Mouse (Mus musculus) embryonic facial prominence, embryonic 11.5 days (tissue): ENCODE results near the gene Etv4. TPM values are rescaled to one million over a fixed set of nuclear protein-coding genes. Genes with fewer than 3 reads are reported as not detected.

Experiments used
- ATAC-seq: fragments of 200-750 bp; cut with Nextera tagmentation; replicated peaks from 2 replicates; pipeline ENCODE4 v1.8.0; 2017; ENCODE audit warnings: low read depth; ENCODE audit not compliant: insufficient number of reproducible peaks, low FRiP score, low TSS enrichment
- DNase-seq: peaks from one replicate; pipeline ENCODE4 v3.0.0-alpha.2; 2015; ENCODE audit warnings: low spot score
- H3K27ac ChIP-seq: fragments of 300-500 bp; sonication (generic); replicated peaks from 2 replicates; pipeline ENCODE4 v1.5.1; 2014; ENCODE audit warnings: mild to moderate bottlenecking, low read depth, low read length, control low read depth
- H3K27me3 ChIP-seq: fragments of 300-500 bp; sonication (generic); 2 replicates; pipeline ENCODE4 v1.6.1; 2014; ENCODE audit warnings: mild to moderate bottlenecking, low read length, moderate library complexity, mixed read lengths; ENCODE audit not compliant: control insufficient read depth, insufficient read depth
- H3K36me3 ChIP-seq: fragments of 300-500 bp; sonication (generic); replicated peaks from 2 replicates; pipeline ENCODE4 v1.6.1; 2014; ENCODE audit warnings: low read depth, mild to moderate bottlenecking, low read length, moderate library complexity, mixed read lengths; ENCODE audit not compliant: control insufficient read depth, insufficient read depth
- H3K4me1 ChIP-seq: fragments of 300-500 bp; sonication (generic); 2 replicates; pipeline ENCODE4 v1.6.1; 2014; ENCODE audit warnings: low read length, mixed read lengths; ENCODE audit not compliant: control insufficient read depth, insufficient read depth
- H3K4me2 ChIP-seq: fragments of 300-500 bp; sonication (generic); 2 replicates; pipeline ENCODE4 v1.6.1; 2014; ENCODE audit warnings: low read depth, mild to moderate bottlenecking, control low read depth, low read length, moderate library complexity
- H3K4me3 ChIP-seq: fragments of 300-500 bp; sonication (generic); 2 replicates; pipeline ENCODE4 v1.5.1; 2014; ENCODE audit warnings: low read depth, low read length, control low read depth
- H3K9ac ChIP-seq: fragments of 300-500 bp; sonication (generic); replicated peaks from 2 replicates; pipeline ENCODE4 v1.6.1; 2014; ENCODE audit warnings: mild to moderate bottlenecking, control low read depth, low read length
- H3K9me3 ChIP-seq: fragments of 300-500 bp; sonication (generic); replicated peaks from 2 replicates; pipeline ENCODE4 v1.6.1; 2016; ENCODE audit warnings: mild to moderate bottlenecking, low read length, inconsistent platforms, mixed read lengths; ENCODE audit not compliant: control insufficient read depth
- WGBS: fragments of 180-500 bp; shearing (Covaris S2); extraction: QIAGEN DNeasy Blood & Tissue Kit; methylation state at CpG from one replicate; pipeline ENCODE4 v1.1.7; 2014; 5-methylcytosine and 5-hydroxymethylcytosine counted together
- polyA plus RNA-seq: library from polyadenylated mRNA; unstranded; fragments of >200 nt; fragmentation: Nextera tagmentation; extraction: Ambion mirVana; gene quantifications from 2 replicates; pipeline ENCODE4 v1.2.1, GENCODE M21; 2014

Gene Etv4
- polyA plus RNA-seq, 1 experiment from 2014 or later, result 14.5 TPM

DNA sequence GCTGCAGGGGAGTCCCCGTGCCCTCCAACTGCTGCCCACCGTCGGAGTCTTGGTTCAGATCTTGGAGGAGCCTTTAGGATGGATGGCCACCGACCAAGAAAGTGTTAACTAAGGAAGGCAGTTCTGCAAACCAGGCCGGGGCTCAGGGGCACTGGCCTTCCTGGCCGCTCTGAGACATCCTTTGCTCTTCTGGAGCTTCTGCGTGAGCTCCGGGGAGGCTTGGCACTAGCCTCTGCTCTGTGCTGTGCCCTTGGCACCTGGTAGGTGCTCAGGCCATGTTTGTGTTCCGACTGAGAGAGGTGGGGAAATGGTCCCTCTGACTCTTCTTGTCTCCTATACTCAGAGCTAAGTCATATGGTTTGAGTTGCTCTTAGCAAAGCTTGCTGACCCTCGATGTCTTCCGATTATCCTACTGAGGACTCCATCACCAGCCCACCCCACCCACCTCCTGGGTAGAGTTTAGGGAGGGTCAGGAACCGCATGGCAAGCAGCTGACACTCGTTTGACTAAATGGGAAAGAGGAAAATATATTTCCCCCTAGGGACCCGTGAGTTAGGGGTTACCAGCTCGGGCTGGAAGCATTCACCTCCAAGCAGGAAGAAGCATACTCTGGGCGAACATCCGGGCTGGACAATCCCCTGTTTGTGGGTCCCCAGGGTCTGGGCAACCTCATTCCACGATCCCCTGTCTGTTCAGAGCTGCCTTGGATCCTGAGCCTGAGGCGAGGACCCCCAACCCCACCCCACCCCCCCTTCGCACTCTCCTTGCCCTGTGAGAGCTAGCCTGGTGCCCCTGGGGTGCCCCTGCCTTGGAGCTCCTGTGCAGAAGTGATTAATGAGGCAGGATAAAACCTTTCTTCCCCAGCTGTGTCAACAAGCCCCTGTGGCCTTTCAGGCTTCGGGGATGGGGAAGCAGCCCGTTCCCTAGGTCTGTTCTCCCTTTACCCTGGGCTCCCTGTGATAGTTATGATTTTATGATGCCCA is 30.2 kb upstream of the Etv4 start:
- Histone ChIP-seq H3K9me3 (no peaks in the 10 kb centered on the region), H3K9ac (peak overlapping the region; percentile 26; the same call in 1 of the 2 replicates), H3K4me2 (no peak overlapping the region), H3K4me1 (peaks cover 8% of the 10 kb centered on the region; the same call in 1 of the 2 replicates), H3K4me3 (no peak overlapping the region), H3K27ac (peak overlapping the region; percentile 54), H3K27me3 (no peaks in the 10 kb centered on the region), H3K36me3 (no peaks in the 10 kb centered on the region)
- WGBS, result 10% methylated on average over 22 of the region's 22 CpGs
- peak; percentile 65 for DNase-seq
- ATAC-seq, result peak; percentile 34; the same call in 1 of the 2 replicates

DNA sequence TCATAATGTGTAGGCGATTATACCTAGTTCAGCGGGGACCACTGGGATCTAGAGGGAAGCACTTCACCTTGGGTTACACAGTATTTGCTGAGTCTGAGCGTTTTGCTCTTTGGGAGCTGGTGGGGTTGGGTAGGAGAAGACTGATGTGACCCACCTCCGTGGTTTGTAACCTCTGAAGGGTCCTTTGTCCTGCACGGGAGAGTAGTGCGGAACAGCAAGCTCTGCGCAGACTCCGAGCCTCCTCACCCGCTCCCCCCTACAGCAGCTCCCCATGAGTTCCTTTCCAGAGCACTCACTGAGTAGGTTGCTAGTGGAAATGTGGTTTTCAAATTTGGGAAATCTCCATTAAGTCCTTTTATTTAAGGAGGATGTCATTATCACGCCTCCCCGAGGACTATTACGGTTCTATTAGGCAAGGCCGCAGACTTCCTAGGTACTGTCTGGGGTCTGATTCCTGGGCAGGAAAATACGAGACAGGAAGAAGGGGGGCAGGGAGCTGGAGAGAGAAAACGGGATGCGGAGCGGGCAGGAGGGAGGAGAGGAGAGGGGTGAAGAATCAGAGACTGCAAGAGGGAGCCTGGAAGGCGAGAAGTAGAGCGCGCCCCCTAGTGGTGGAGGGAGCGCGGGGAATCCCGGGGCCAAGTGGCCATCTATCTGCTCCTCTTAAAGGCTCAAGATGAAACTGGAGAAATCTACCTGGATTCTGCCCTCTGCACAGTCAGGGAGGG is 29.4 kb upstream of the Etv4 start:
- Histone ChIP-seq H3K9me3 (no peaks in the 10 kb centered on the region), H3K4me1 (peaks cover 8% of the 10 kb centered on the region; the same call in 1 of the 2 replicates), H3K4me3 (peak overlapping the region; percentile 8; the same call in 1 of the 2 replicates), H3K4me2 (peak overlapping the region; percentile 36), H3K27me3 (no peaks in the 10 kb centered on the region), H3K36me3 (no peaks in the 10 kb centered on the region), H3K9ac (peak overlapping the region; percentile 50), H3K27ac (peak overlapping the region; percentile 54)
- 5% methylated on average over 23 of the region's 23 CpGs for WGBS
- DNase-seq, result peak; percentile 94
- peak; percentile 78 for ATAC-seq

DNA sequence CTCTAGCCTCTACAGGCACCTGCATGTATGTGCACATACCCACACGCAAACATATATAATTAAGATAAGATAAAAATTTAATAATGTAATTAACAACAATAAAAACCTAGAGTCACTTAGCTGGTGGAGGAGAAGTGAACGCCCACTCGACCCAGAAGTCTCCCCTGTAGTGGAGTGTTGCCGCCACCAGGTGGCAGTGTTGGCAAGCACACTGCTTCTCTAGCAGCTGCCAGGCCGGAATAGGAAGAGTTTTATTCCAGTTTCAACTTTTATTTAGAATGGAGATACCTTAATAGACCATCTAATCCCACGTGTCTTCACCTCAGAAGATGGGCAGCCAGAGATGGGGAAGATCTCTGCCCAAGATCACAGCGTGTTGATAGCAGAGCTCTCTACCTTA is 28.1 kb upstream of the Etv4 start:
- DNase-seq (peak; percentile 80), ATAC-seq (no peak)
- WGBS, result under 1% methylated on average over 7 of the region's 7 CpGs
- H3K4me2 ChIP-seq, result no peak overlapping the region
- no peaks in the 10 kb centered on the region for H3K27me3 ChIP-seq
- H3K27ac ChIP-seq, result no peak overlapping the region
- no peak overlapping the region for H3K9ac ChIP-seq
- H3K4me1 ChIP-seq, result peaks cover 8% of the 10 kb centered on the region; the same call in 1 of the 2 replicates
- H3K4me3 ChIP-seq, result no peak overlapping the region
- H3K36me3 ChIP-seq, result no peaks in the 10 kb centered on the region
- no peaks in the 10 kb centered on the region for H3K9me3 ChIP-seq

DNA sequence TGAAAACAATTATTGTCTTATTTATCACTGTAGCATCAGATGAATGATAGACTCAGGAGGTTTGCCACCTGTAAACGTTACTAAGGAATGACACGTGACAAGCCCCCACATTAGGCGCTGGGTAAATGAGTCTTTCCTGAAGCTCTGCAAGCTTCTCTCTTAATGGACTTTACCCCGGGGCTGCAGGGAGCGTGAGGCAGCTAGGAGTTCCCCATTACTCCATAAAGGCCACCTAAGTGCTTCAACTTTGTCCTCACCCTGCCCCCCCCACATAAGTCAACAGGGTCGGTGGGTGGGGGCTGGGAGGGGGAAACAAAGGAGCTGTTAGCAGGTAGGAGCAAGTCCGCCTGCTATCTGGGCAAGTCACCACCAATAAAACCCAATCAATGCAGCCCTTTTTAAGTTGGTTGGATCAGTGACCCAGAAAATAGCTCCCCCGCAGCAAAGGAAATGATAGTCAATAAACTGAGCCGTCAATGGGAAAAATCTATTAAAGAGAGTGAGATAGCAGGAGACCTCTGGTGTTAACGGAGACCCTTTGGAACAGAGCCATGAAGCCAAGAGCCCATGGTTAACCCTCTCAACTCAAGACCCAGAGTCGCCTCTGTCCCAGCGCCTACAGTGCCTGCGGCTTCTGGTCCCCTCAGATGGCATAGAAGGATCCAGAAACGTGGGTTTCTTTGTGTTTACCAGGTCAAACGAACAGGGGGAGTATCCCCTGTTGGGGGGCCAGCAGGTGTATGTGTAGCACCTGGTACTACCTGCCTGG is 24.1 kb upstream of the Etv4 start:
- Histone ChIP-seq H3K4me3 (no peak overlapping the region), H3K4me2 (no peak overlapping the region), H3K9me3 (no peaks in the 10 kb centered on the region), H3K27ac (no peak overlapping the region), H3K27me3 (no peaks in the 10 kb centered on the region), H3K36me3 (no peaks in the 10 kb centered on the region), H3K4me1 (no peaks in the 10 kb centered on the region), H3K9ac (no peak overlapping the region)
- ATAC-seq (no peak), DNase-seq (no peak)
- 43% methylated on average over 15 of the region's 15 CpGs for WGBS

DNA sequence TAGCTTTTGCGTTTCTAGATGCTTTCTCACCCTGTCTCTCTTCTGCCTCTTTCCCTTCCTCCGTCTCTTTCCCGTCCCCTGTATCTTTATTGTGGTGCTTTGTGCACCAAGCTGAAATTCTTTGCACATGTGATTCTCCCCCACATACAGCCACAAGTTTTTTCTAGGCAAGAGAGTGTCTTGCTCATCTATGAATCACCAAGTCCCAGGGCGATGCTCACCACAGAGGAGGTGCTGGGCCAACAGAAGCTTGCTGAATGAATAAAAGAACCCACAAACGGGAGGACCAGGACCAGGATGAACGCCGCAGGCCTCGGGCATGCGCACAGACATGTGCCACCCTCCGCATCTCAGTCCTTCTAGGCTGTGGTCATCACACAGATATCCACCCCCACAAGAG is 22.1 kb upstream of the Etv4 start:
- DNase-seq, result no peak
- Histone ChIP-seq H3K9me3 (no peaks in the 10 kb centered on the region), H3K4me1 (no peaks in the 10 kb centered on the region), H3K27ac (no peak overlapping the region), H3K4me2 (no peak overlapping the region), H3K9ac (no peak overlapping the region), H3K36me3 (no peaks in the 10 kb centered on the region), H3K27me3 (no peaks in the 10 kb centered on the region), H3K4me3 (no peak overlapping the region)
- ATAC-seq, result no peak
- 83% methylated on average over 10 of the region's 10 CpGs for WGBS

DNA sequence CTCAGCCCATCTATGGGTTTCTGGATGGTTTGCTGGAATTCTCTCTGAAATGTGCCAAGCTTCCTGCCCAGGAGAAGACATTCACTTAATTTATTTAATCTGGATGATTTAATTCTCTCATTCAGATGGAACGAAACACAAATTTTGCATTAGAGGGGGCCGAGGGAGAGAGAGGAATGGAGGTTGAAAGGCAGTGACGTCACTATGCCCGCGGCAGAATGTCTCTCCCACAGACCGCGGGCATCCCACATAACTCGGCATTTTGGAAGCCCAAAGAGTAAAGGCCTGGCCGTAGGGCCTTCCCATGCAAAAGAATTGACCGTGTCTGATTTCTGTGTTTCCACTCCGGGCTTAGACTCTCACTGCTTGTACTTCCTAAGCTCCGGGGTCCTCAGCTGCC is 21.6 kb upstream of the Etv4 start:
- Histone ChIP-seq H3K36me3 (no peaks in the 10 kb centered on the region), H3K4me2 (no peak overlapping the region), H3K4me1 (no peaks in the 10 kb centered on the region; the same call in 1 of the 2 replicates), H3K9ac (no peak overlapping the region), H3K27ac (no peak overlapping the region), H3K4me3 (no peak overlapping the region), H3K9me3 (no peaks in the 10 kb centered on the region), H3K27me3 (no peaks in the 10 kb centered on the region)
- no peak for ATAC-seq
- WGBS, result 62% methylated on average over 12 of the region's 12 CpGs
- no peak for DNase-seq

DNA sequence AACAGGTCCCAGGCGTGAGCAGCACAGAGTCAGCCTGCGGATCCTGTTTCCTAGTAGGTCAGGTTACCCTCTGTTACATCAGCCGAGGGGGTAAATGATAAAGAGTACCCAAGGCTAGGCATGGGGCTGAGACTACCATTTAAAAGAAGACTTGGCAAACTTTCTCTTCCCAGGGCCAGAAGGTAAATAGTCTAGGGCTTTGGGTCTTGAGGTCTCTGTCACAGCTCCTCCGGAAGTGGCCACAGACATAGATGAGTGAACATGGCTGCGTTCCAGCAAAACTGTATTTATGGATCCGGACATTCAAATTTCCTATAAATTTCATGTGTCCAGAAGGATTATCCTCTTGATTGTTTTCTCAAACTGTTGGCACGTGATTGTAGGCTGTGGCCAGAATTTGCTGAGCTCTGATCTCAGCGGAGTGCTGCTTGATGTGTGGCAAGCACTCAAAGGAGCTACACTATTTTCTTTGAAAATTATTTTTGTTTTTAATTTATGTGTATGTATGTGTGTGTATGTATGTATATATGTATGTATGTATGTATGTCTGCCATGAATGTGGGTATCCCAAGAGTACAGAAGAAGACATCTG is 20.0 kb upstream of the Etv4 start:
- Histone ChIP-seq H3K27ac (no peak overlapping the region), H3K27me3 (no peaks in the 10 kb centered on the region), H3K4me2 (no peak overlapping the region), H3K36me3 (no peaks in the 10 kb centered on the region), H3K4me3 (no peak overlapping the region), H3K4me1 (no peaks in the 10 kb centered on the region; the same call in 1 of the 2 replicates), H3K9ac (no peak overlapping the region), H3K9me3 (no peaks in the 10 kb centered on the region)
- WGBS, result 89% methylated on average over 8 of the region's 8 CpGs
- DNase-seq (no peak), ATAC-seq (no peak)
